Mouse (Mus musculus): ENCODE measurements around the gene AL732309.1.
"Not testable (repeated sequence)": the region's sequence is repeated elsewhere in the genome, so short reads cannot be mapped to it uniquely, and the experiment has no call there.

The AL732309.1 gene

DNA sequence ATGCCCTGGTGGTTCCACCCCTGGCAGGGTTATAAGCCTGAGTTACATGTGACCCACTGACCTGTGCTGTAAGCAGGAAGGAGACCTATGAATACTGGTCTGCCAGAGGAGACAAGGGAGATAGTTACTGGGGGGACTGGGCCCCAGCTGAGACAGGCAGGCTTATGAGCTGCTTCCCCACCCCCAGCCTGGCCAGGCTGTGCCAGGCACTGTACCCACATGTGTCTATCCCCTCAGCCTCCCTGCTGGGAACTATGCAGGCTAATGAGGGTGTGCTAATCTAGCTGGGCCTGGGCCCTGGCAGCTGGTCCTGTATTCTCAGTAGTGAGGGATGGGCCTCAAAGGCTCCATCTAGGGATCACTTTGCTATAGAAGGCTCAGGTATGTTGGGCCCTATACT, 20.6 kb upstream of the AL732309.1 start:
- DNase-seq (ENCODE audit: low spot score in 2 of 2), result no peak

DNA sequence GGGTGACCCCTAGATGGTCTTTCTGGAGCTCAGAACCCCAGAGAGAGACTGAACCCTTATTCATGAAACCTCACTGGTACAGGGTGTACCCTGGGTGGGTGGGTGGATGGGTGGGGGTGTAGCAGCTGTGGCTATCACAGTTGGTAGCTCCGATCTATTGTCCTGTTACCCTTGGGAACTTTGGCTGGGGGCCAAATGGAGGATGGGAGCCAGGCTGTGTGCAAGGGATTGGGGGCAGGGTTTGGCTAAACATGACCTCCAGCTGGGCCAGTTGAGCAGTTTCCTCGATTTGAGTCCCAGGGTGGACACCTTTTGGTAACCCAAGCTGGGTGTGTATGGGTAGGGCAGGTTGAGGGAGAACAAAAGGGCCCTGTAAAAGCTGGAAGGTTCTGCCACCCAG, 20.1 kb upstream of the AL732309.1 start:
- no peak for DNase-seq (ENCODE audit: low spot score in 2 of 2)

DNA sequence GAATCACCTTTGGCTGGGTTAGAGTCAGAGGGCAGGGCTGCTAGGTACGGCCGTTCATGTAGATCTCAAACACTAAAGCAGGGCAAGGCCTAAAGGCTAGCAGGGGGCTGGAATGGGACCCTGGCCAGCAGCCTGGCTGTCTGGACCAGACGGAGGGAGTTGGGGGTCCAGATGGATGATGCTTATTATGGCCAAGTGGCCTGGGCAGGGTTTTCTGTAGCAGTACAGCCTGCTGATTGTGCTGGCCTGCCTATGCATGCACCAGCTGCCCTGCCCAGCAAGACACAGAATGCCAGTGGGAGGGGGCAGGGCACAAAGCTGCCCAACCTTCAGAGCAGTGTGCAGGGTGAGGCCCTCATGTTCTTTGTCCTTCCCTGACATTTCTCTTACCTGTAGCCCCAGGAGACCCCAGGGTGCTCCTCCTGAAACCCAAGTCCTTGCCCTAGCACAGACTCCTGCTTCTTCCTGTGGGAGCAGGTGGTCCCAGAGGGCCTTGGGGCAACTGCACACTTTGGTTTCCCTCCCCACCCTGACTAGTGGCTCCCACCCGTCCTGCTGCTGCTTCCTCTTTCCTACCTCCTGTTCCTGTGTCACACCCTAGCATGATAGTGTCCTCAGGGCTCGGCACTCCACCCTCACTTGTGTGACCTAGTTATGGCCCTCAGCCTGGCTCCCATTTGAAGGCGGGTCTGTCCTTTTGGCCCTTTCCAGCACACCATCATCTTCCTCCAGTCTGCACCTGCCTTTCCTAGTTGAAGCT, 19.4 kb upstream of the AL732309.1 start:
- no peak for DNase-seq (ENCODE audit: low spot score in 2 of 2)

DNA sequence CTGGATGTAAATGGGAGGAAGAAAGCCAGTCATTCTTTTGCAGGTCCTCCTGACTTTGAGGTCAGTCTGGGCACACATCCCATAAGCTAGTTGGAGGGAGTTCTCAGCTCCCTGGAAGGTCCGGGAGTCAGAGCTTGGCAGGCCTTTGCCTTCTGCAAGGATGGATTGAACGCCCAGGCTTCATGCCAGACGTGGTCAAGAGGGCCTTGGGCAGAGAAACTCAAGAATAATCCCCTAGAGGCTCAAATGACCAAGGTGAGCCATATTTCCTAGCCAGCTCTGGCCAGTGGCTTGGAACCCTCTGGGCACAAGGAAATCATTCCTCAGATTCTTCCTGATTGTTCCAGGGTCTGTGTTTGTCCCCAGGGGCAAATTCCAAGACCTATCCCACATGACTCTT, 18.2 kb upstream of the AL732309.1 start:
- DNase-seq (ENCODE audit: low spot score in 2 of 2), result no peak

DNA sequence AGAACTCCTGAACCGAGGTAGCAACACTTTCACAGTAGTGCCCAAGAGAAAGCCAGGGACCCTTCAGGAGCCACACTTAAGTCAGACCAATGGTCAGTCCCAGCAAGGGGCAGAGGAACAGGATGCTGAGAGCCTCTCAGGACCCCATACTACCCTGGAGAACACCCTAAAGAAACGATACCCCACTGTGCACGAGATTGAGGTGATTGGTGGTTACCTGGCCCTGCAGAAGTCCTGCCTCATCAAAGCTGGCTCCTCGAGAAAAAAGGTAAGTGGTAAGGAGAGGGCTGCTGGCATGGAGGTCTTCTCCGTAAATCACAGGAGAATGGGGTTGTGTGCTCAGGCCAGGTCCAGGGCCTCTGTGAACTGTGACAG, 17.6 kb upstream of the AL732309.1 start:
- no peak for DNase-seq (ENCODE audit: low spot score in 2 of 2)

DNA sequence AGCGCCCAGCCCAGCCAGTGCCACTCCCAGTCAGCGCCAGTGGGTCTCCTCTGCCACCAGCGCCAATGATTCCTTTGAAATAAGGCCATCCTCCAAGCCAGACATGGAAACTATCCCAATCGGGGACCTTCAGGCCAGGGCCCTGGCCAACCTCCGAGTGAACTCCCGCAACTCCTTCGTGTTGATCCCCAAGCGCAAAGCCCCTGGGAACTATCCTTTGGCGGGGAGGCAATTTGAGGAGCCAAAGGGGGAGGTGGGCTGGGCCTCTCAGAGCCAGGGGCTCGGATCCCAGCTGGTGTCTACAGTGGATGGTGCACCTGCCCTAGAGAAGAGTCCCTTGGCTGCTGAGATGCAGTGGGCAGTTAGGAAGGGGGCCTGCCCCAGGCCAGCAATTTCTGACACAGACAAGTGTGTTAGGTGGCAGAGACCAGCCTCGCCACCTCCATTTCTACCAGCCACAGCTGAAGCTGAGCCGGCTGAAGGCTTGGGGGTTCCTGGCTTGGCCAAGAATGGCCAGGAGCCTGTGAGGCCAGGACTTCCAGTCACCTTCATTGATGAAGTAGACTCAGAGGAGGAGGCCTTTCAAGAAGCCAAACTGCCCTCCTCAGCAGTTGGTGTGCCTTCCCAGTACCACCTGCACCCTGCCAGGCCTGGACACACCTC, 17.1 kb upstream of the AL732309.1 start:
- DNase-seq (ENCODE audit: low spot score in 2 of 2), result no peak

DNA sequence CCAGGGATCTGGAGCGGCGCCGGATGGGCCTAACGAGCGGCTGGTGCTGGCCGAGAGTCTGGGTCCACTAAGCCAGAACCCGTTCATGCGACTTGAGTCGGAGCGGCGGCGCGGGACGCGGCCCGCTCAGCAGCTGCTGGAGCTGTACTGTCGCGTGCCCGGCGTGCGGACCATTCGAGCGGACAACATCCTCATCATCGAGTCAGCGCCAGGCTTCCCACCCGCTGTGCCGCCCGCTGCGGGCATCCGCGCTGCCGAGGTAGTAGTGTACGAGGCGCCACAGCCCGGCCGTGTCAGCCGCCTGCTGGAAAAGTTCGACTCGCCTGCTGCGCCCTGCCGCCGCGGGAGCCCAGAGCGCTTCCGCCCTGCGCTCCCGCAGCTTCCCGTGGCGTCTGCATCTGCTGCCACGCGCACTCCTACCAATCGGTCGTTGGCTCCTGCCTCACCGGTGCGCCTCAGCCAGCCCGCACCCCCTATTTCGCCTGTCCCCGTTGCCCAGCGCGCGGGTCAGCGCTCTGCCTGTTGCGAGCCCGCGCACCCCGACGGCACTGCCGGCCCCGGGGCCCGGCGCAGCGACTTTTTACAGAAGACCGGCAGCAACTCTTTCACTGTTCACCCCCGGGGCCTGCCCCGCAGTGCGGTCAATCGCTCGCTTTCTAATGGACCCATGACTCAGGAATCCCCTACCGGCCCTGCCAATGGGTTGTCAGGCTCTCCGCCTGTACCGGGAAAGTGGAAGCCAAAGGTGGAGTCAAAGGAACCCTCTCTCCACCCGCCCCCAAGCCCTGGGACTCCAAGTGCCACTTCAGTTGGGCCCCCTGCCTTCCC, 16.3 kb upstream of the AL732309.1 start:
- DNase-seq (ENCODE audit: low spot score in 2 of 2), result no peak

DNA sequence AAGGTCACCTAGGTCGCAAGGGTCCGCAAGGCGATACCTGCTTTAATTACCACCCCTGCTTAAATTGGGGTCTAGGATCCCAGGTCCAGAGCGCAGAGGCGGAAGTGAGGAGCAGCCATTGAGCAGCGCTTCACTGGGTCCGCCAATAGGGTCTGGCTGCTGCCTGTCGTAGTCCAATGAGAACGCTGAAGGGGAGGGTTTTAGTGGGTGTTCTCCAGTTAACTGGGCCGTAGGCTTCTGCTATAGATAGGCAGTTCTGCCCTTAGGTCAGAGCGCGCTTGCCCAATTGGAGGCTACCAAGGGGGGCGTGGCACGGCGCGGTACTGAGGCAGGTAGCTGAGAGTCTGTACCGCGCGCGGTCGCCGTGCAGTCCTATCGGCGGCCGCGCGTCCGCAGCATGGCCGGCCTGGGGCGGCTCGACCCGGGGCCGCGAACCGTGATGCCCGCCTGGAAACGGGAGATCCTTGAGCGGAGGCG, 15.7 kb upstream of the AL732309.1 start, which contains the start of gene Tprn:
Gene Tprn, plus strand, starts transcription at position 328 of the 477 bp plus-strand sequence.
- peak; percentile 89 to 93 for DNase-seq (ENCODE audit: low spot score in 2 of 2)

DNA sequence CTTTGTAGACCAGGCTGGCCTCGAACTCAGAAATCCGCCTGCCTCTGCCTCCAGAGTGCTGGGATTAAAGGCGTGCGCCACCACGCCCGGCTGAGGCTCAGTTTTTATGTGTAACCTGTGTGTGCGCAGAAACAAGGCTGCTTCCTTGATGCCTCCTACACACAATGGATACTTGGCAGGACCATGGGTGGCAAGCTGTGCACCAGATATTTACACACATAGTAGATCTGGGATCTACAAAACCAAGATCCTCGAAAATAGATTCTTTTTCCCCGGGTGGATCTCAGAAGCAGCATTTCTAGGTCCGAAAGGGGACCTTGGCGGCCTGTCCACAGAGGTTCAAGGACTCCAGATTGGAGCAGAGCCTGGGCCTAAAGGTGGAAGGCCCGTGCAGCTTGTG, 15.2 kb upstream of the AL732309.1 start:
- no peak for DNase-seq (ENCODE audit: low spot score in 2 of 2)

DNA sequence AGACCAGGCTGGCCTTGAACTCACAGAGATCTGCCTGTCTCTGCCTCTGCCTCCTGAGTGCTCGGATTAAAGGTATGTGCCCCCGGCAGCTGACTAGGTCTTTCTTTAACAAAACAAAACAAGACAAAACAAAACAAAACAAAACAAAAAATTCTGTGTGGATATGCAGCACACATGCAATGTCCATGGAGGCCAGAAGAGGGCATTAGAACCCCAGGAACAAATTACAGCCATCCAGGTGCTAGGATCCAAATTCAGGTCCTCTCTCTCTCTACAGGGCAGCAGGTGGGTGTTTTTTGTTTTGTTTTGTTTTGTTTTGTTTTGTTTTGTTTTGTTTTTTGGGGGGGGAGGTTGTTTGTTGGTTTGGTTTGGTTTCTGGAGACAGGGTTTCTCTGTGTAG, 12.2 kb upstream of the AL732309.1 start:
- no peak for DNase-seq (ENCODE audit: low spot score in 2 of 2)

DNA sequence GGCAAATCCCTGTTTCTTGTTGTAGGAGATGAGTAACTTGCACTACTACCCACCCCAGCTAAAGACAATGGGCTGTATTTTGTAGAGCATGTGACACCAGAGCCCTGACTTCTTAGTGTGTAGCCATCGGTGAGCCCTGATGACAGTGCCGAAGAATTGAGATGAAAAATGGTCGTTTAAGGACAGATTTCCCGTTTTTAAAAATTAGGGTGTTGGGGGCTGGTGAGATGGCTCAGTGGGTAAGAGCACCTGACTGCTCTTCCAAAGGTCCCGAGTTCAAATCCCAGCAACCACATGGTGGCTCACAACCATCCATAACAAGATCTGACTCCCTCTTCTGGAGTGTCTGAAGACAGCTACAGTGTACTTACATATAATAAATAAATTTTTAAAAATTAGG, 10.6 kb upstream of the AL732309.1 start:
- DNase-seq (ENCODE audit: low spot score in 2 of 2), result not testable (repeated sequence)

DNA sequence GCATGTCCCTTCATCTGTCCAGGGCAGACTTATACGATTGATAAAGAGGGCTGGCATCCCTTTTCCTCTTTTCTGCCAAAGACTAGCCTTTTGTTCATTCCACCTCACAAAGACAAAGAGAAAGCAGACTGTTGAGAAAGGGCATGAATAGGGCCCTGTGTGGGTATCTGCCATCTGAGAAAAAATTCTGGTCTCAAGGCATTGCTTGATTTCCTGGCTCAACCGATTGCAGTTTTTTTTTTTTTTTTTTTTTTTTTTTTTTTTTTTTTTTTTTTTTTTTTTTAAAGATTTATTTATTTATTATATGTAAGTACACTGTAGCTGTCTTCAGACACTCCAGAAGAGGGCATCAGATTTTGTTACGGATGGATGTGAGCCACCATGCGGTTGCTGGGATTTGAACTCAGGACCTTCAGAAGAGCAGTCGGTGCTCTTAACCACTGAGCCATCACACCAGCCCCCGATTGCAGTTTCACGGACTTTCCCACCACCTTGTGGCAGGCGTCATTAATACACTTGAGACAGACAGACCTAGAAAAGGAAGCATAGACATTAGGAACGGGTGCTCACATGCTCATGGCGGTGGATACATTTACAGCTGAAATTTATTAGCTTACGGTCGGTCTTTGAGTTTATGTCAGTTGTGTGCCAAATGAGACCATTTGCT, 9.9 kb upstream of the AL732309.1 start:
- DNase-seq (ENCODE audit: low spot score in 2 of 2), result not testable (repeated sequence)

DNA sequence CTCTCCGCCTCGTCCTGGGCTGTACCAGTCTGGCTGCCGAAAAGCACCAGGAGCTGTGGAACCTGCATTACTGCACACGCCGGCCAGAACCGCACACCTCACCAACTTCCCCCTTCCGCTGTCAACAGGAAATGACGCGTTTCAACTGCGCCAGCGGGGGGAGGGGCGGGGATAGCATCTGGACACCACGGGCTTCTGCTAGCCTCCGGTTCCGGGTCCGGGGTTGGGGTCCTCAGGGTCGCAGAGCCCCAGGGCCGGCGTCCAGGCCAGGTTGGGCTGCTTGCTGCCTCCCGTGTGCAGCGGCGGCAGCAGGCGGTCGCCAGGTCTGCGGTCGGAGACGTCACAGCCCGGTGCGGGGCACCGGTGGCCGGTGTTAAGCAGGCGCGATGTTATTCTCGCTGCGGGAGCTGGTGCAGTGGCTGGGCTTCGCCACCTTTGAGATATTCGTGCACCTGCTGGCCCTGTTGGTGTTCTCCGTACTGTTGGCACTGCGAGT, 8.7 kb upstream of the AL732309.1 start, which contains the start of gene Tmem203:
Gene Tmem203, plus strand, starts transcription at position 156 of the 496 bp plus-strand sequence.
- peak; percentile 78 to 86 for DNase-seq (ENCODE audit: low spot score in 2 of 2)

DNA sequence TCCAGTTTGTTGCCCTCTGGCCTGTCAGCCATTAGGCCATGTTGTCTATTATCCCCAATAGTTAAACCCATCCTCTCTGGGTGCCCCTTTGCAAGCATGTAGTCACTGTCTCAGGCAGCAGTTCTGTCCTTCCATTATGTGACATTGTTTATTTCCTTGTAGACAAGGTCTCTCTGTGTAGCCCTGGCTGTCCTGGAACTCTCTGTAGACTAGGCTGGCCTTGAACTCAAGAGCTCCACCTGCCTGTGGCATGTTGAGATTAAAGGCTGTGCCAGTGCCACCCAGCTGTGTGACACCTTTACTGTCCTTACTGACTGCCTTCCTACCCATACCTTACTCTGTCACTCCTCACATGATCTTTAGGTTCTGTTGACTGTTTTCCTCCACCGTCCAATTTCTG, 5.7 kb upstream of the AL732309.1 start:
- DNase-seq (ENCODE audit: low spot score in 2 of 2), result no peak

DNA sequence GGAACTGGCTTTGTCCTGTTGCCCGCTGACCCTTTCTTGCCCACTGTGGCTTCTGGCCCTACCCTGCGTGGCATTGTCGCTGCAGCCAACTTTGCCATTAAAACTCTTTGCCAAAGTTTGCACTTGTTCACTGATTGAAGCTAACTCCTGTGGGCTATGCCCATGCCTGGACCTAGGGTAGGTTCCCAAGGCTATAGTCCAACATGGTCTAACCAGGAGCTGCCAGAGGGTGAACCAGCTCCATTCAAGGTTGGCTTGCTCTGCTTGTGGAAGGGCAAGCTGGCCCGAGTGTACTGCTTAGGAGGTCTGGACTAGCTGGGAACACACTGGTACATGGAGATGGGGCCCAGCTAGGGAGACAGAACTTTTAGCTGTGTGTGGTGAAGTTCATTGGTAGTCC, 2.5 kb downstream of the AL732309.1 start:
- no peak for DNase-seq (ENCODE audit: low spot score in 2 of 2)

DNA sequence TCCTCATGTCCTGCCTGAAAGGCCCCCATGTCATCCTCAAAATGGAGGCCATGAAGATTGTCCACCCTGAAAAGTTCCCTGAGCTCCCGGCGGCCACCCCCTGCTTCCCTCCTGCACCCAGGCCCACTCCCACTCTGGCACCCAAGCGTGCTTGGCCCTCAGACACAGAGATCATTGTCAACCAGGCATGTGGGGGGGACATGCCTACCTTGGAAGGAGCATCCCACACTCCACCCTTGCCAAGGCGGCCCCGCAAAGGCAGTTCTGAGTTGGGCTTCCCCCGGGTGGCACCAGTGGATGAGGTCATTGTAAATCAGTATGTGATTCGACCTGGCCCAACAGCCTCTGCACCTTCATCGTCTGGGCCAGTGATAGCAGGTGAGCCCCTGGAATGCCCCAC, 3.3 kb downstream of the AL732309.1 start:
- no peak for DNase-seq (ENCODE audit: low spot score in 2 of 2)

DNA sequence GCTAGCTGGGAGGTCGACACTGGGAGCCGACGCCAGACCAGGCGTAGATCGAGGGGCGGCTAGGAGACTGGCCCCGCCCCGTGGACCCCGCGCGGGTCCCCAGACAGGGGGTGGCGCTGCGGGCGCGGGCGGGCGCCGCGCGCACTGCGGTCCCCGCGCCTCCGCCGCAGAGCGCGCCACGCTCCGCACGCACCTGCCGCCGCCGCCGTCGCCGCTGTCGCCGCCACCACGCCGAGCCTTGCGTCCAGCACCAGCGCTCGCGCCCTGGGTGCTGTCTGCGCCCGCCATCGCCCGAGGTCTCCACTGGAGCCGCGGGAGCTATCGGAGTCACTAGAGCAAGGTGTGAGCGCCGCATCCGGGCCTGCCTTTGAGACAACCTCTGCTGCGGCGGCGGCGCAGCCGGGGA, 4.6 kb downstream of the AL732309.1 start, which contains the start of the genes Rnf208 and Cysrt1:
Gene Rnf208, plus strand, starts transcription at position 155 of the 406 bp plus-strand sequence.
Gene Cysrt1, minus strand, starts transcription at position 352 of the 406 bp plus-strand sequence.
- DNase-seq (ENCODE audit: low spot score in 2 of 2), result no peak

DNA sequence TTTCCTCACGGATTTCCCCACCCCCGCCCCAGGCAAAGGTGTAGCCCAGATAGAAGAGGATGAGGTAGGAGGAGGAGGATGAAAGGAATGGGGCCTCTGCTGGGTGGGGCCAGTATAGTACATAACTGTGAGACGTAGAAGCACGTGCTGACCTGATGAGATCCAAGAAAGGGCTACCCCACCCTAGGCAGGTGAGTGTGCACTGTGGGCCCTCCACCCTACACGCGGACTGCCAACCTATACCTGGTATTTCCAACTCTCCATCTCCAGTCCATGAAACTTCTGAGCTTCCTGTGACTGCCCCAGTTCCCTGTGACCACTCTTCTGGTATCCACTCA, 5.3 kb downstream of the AL732309.1 start:
- no peak for DNase-seq (ENCODE audit: low spot score in 2 of 2)

DNA sequence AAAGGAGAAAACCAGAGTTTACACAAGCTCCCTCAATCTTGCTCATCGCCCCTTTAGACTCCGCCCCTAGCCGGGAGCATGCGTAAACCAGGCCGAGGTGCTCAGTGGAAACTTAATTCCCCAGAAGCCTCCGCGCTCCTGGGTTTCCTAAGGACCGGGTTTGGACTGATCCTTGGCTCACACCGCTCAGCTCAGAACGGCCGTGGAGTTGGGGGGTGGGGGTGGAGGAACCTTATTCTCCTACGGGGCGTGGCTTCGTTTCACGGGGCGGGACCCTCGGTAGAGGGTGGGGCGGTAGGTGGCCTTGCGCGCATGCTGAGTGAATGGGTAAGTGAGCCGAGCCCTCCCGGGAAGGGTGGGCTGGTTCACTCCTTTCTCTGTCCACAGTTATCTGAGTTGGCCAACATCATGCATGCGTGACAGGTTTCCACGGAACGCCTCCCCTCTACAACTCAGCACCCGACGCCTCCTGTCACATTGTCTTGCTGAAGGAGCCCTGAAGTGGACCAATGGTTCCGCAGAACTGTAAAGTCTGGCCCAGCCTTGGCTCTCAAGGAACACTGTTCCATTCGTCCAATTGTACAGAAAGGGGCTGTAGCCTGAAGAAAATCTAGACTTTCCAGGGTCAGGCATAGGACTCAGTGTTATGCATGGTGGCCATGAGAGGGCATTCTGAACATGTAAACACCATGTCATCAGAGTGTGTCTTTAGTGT, 5.8 kb downstream of the AL732309.1 start:
- DNase-seq (ENCODE audit: low spot score in 2 of 2), result peak; percentile 61 to 69

DNA sequence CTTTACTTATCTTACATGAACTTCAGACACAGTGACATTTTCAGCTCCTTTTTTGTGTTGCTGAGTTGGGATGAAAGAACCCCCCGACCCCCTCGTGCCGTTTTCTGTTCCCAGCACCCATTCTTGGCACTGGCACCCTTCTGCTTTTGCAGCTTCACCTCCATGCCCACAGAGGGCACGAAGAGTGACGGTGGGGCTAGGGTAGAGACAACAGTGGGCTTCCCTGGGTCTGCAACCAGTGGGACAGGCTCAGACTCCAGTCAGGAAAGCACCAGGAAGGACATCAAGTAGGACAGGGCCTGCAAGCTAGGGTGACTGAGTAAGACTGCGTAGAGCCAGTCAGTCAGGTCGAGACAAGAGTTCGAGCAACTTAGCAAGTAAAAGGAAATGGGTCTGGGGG, 6.4 kb downstream of the AL732309.1 start:
- DNase-seq (ENCODE audit: low spot score in 2 of 2), result no peak

DNA sequence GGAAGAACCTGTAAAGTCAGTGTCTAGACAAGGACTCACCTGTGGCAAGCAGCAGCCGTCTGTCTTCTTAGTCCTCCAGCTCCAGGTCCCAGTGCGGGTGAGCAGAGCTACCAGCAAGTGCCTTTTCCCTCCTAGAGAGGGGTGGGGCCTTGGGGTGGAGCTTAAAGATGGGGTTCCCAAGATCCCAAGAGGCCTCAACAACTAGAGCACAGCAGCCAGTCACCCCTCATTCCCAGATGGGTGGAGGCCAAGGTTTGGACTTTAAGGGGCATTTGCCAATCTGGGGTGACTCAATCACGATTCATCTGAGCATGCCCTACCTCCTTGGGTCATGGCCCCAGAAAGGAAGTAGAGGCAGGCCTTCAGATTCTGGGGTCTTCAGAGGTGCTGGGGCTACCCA, 6.9 kb downstream of the AL732309.1 start:
- DNase-seq (ENCODE audit: low spot score in 2 of 2), result no peak

Measured in urinary bladder, postnatal 4 days (tissue).